Mouse (Mus musculus) ovary, adult 2 months (tissue): Measurements from ENCODE around the gene Nucb1. TPM values are rescaled to one million over a fixed set of nuclear protein-coding genes. Genes with fewer than 3 reads are reported as not detected.

ENCODE experiments used
- polyA plus RNA-seq: library from polyadenylated mRNA; depleted of rRNA; stranded (reverse); fragments of >200 nt; gene quantifications from 2 replicates; pipeline ENCODE4 v1.2.3, GENCODE M21; 2012; rRNA removed

Gene Nucb1
- polyA plus RNA-seq: 409 and 461 TPM in 2 replicates

GRCm38 (mm10) chr7:45509912-45510787 lies at the start of gene Nucb1:
Nucb1 (minus strand) TSS chr7:45510406.

GRCm38 (mm10) chr7:45554744-45555143 lies 44.5 kb upstream of the Nucb1 start, which contains the start of gene Hsd17b14:
Hsd17b14 (plus strand) TSS chr7:45554893.

GRCm38 (mm10) chr7:45525809-45526473 lies 15.7 kb upstream of the Nucb1 start, which contains the start of the genes Ppp1r15a and Plekha4:
Ppp1r15a (minus strand) TSS chr7:45526268.
Plekha4 (plus strand) TSS chr7:45526330.

DNA sequence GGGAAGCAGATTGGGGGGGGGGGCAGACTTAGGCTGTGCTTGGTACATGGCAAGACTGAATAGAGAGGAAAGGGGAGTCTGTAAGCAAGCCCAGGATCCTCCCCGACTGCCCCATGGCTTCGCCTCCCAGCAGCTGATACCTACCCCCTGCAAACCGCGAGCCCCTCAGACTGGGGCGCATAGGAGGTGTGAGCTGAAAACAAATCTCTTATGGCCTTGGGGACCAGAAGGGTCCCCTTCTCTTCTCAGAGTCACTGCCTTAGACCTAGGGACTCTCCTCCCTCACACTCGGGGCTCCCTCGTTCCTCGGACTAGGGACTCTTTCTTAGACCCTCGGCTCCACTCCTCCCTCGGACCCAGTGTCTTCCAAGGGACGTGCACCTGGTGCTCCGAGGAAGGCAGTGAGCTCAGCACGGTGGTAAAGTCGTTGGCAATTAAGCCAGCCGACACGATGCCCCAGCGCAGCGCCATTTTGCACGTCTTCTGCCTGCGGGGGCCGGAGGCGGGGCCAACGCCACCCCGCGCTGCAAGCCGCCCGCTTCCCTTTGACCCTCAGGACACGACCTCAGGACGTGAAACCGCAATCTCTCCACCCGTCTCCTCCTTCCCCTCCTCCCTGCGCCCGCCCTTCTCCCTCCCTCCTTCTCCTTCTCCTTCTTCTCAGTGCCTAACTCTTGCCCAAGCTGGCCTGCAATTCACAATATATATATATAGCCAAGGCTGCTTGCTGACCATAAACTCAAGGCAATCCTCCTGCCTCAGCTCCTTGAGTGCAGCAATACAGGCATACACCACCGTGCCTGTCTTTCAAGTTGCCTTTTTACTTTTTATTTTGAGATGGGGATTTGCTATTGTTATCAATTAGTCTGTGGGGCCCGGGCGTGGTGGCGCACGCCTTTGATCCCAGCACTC lies 21.7 kb downstream of the Nucb1 start, which contains the start of gene Dhdh:
Dhdh (minus strand) TSS at position 513 of the 912 bp plus-strand sequence.

GRCm38 (mm10) chr7:45486761-45487415 lies 23.3 kb downstream of the Nucb1 start, which contains the start of gene Gm45808:
Gm45808 (minus strand) TSS chr7:45486811.

GRCm38 (mm10) chr7:45481374-45481927 lies 28.8 kb downstream of the Nucb1 start, which contains the start of gene Tulp2:
Tulp2 (plus strand) TSS chr7:45481877.

GRCm38 (mm10) chr7:45466283-45467089 lies 43.7 kb downstream of the Nucb1 start, which contains the start of gene Bax:
Bax (minus strand) TSS chr7:45466898.

DNA sequence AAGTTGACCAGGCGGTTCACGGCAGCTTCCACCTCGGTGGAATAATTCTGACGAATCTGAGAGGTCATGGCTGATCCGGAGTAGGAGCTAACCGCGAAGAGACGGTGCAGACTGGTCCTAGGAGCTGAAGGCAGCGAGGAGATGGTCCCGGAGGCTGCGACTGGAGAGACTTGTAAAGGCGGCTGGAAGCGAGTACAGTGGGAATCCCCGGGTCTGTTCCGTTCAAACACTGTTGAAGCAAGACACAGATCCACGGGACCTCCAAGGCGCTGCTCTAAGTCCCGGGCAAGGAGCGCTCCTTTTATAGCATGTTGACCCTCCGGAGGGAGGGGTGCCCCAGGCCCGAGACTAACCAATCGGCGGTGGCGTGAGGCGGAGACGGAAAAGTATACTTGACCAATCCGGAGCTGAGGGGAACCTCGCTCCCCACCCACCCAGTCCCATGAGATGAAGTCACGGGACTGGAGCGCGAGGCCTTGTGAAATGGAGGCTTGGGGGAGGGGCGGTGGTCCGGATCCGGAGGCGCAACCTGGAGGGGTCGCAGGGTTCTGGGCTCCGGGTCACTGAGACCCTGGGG lies 50.6 kb downstream of the Nucb1 start, which contains the start of gene Ftl1:
Ftl1 (minus strand) TSS at position 321 of the 577 bp plus-strand sequence.

Other genes with a start within 250 kb of the Nucb1 start
- gene Slc6a21, start 232.9 kb downstream of the Nucb1 start, polyA plus RNA-seq: 0.24 TPM in 1 of 2 replicates, not detected in the other
- gene Trpm4, start 176.6 kb downstream of the Nucb1 start, polyA plus RNA-seq: 58.6 and 62.0 TPM in 2 replicates
- 0.46 and 0.51 TPM in 2 replicates for gene Hrc, start 175.1 kb downstream of the Nucb1 start, polyA plus RNA-seq
- 11.9 and 12.1 TPM in 2 replicates for gene Ppfia3, start 143.4 kb downstream of the Nucb1 start, polyA plus RNA-seq
- 43.0 and 49.1 TPM in 2 replicates for gene Lin7b, start 139.8 kb downstream of the Nucb1 start, polyA plus RNA-seq
- 271 and 341 TPM in 2 replicates for gene Snrnp70, start 114.7 kb downstream of the Nucb1 start, polyA plus RNA-seq
- gene Kcna7, start 104.8 kb downstream of the Nucb1 start, polyA plus RNA-seq: 0.28 and 0.36 TPM in 2 replicates
- gene Ntf5, start 96.7 kb downstream of the Nucb1 start, polyA plus RNA-seq: 3.7 and 3.9 TPM in 2 replicates
- 30.6 and 32.8 TPM in 2 replicates for gene Lhb, start 89.6 kb downstream of the Nucb1 start, polyA plus RNA-seq
- gene Gys1, start 75.6 kb downstream of the Nucb1 start, polyA plus RNA-seq: 61.3 and 69.1 TPM in 2 replicates
- gene Ruvbl2, start 72.3 kb downstream of the Nucb1 start, polyA plus RNA-seq: 136 and 158 TPM in 2 replicates
- gene Ftl1, start 50.5 kb downstream of the Nucb1 start, polyA plus RNA-seq: 3,494 and 4,463 TPM in 2 replicates
- gene Bax, start 43.5 kb downstream of the Nucb1 start, polyA plus RNA-seq: 193 and 194 TPM in 2 replicates
- gene Tulp2, start 28.5 kb downstream of the Nucb1 start, polyA plus RNA-seq: 33.8 and 34.3 TPM in 2 replicates
- not detected in 2 replicates for gene Gm45808, start 23.6 kb downstream of the Nucb1 start, polyA plus RNA-seq
- gene Dhdh, start 21.6 kb downstream of the Nucb1 start, polyA plus RNA-seq: 5.4 and 8.6 TPM in 2 replicates
- 57.1 and 60.9 TPM in 2 replicates for gene Ppp1r15a, start 15.9 kb upstream of the Nucb1 start, polyA plus RNA-seq
- gene Plekha4, start 15.9 kb upstream of the Nucb1 start, polyA plus RNA-seq: 29.4 and 35.1 TPM in 2 replicates
- 1.4 and 3.4 TPM in 2 replicates for gene Hsd17b14, start 44.5 kb upstream of the Nucb1 start, polyA plus RNA-seq
- 129 and 164 TPM in 2 replicates for gene Bcat2, start 59.7 kb upstream of the Nucb1 start, polyA plus RNA-seq
- gene Fgf21, start 105.1 kb upstream of the Nucb1 start, polyA plus RNA-seq: 0.21 and 0.23 TPM in 2 replicates
- 0.13 and 0.14 TPM in 2 replicates for gene Fut1, start 106.9 kb upstream of the Nucb1 start, polyA plus RNA-seq
- 0.38 and 0.40 TPM in 2 replicates for gene Izumo1, start 111.4 kb upstream of the Nucb1 start, polyA plus RNA-seq
- gene Rasip1, start 117.1 kb upstream of the Nucb1 start, polyA plus RNA-seq: 34.6 and 43.6 TPM in 2 replicates
- 9.0 and 9.6 TPM in 2 replicates for gene Mamstr, start 129.6 kb upstream of the Nucb1 start, polyA plus RNA-seq
- gene Fut2, start 156.0 kb upstream of the Nucb1 start, polyA plus RNA-seq: 8.6 and 9.1 TPM in 2 replicates
- gene Ntn5, start 173.6 kb upstream of the Nucb1 start, polyA plus RNA-seq: 1.6 and 2.1 TPM in 2 replicates
- gene Sec1, start 184.0 kb upstream of the Nucb1 start, polyA plus RNA-seq: 0.73 and 0.98 TPM in 2 replicates
- gene Car11, start 189.4 kb upstream of the Nucb1 start, polyA plus RNA-seq: 18.0 and 20.0 TPM in 2 replicates
- 92.6 and 115 TPM in 2 replicates for gene Dbp, start 194.7 kb upstream of the Nucb1 start, polyA plus RNA-seq
- 1,751 and 1,782 TPM in 2 replicates for gene Rpl18, start 205.1 kb upstream of the Nucb1 start, polyA plus RNA-seq
- 88.6 and 89.2 TPM in 2 replicates for gene Sphk2, start 207.6 kb upstream of the Nucb1 start, polyA plus RNA-seq
- 1.4 and 2.3 TPM in 2 replicates for gene Fam83e, start 210.8 kb upstream of the Nucb1 start, polyA plus RNA-seq
- gene Spaca4, start 215.4 kb upstream of the Nucb1 start, polyA plus RNA-seq: not detected in 2 replicates